ENCODE assay signal across 8 mouse cellular contexts in genomic region chr11:78164604-78164923, GRCm38 (mm10). TPM values are rescaled to one million over a fixed set of nuclear protein-coding genes. Genes with fewer than 3 reads are reported as not detected.
DNase-seq lines count a peak whose midpoint lies in the region; ATAC-seq and TF ChIP-seq lines count a peak whose summit lies in the region.

No protein-coding gene starts in this region.

- intact Hi-C loops in left cerebral cortex, postnatal 25 days (cut with DNase I), result loop anchor here (2.0 kb wide), 1 partner anchor 70 kb away; the partner anchor contains the start of gene Fam222b

- no peak for TF ChIP-seq POLR2A in liver, adult 2 months (IDR thresholded peaks at IDR 0.05; ENCODE audit: extremely low read depth, insufficient read depth, low read length)

- H3K9me3 ChIP-seq in embryonic facial prominence, embryonic 11.5 days (replicated peaks; ENCODE audit: control insufficient read depth, low read length), result no peaks in the 10 kb centered on the region
- no peaks in the 10 kb centered on the region for H3K9me3 ChIP-seq in neural tube, embryonic 13.5 days

- peak overlapping the region; percentile 99 for H3K4me3 ChIP-seq in liver, adult 2 months (ENCODE audit: insufficient read depth, low read depth, low read length)
- peak overlapping the region; percentile 100 for H3K4me3 ChIP-seq in embryonic facial prominence, embryonic 11.5 days (ENCODE audit: low read depth, low read length)
- H3K4me3 ChIP-seq in neural tube, embryonic 13.5 days, result peak overlapping the region; percentile 99

- TF ChIP-seq CTCF in liver, adult 2 months (IDR thresholded peaks at IDR 0.05; ENCODE audit: low read depth, low read length), result no peak

- H3K36me3 ChIP-seq in liver, adult 2 months (ENCODE audit: control insufficient read depth, insufficient read depth, low read length), result no peaks in the 10 kb centered on the region; the same call in none of the 2 replicates
- H3K36me3 ChIP-seq in embryonic facial prominence, embryonic 11.5 days (replicated peaks; ENCODE audit: control insufficient read depth, insufficient read depth, low read depth, low read length), result peaks cover 21% of the 10 kb centered on the region
- H3K36me3 ChIP-seq in neural tube, embryonic 13.5 days, result peaks cover 30% of the 10 kb centered on the region

- peak overlapping the region; percentile 98 for H3K27ac ChIP-seq in liver, adult 2 months (replicated peaks; ENCODE audit: insufficient read depth, low read depth, low read length)
- peak overlapping the region; percentile 98 for H3K27ac ChIP-seq in embryonic facial prominence, embryonic 11.5 days (replicated peaks; ENCODE audit: low read depth, low read length)
- H3K27ac ChIP-seq in neural tube, embryonic 13.5 days (replicated peaks), result peak overlapping the region; percentile 99

- peak overlapping the region; percentile 90 for H3K4me2 ChIP-seq in embryonic facial prominence, embryonic 11.5 days (ENCODE audit: low read depth, low read length)
- H3K4me2 ChIP-seq in neural tube, embryonic 13.5 days, result peak overlapping the region; percentile 86

- no peaks in the 10 kb centered on the region for H3K27me3 ChIP-seq in liver, adult 2 months (ENCODE audit: control insufficient read depth, insufficient read depth, low read length)
- no peaks in the 10 kb centered on the region for H3K27me3 ChIP-seq in embryonic facial prominence, embryonic 11.5 days (ENCODE audit: control insufficient read depth, insufficient read depth, low read length)
- H3K27me3 ChIP-seq in neural tube, embryonic 13.5 days, result no peaks in the 10 kb centered on the region

- ATAC-seq in embryonic facial prominence, embryonic 11.5 days (replicated peaks; ENCODE audit: insufficient number of reproducible peaks, low FRiP score, low TSS enrichment, low read depth), result no peak
- ATAC-seq in neural tube, embryonic 13.5 days (ENCODE audit: low read depth), result peak; percentile 4; the same call in 1 of the 2 replicates

- no peak for DNase-seq in liver, adult 2 months (ENCODE audit: extremely low read depth, low read depth, low spot score)
- no peak for DNase-seq in liver
- DNase-seq in embryonic facial prominence, embryonic 11.5 days (ENCODE audit: low spot score), result no peak
- peak; percentile 61 for DNase-seq in induced T-regulatory cell, adult 2 months (ENCODE audit: low read depth)
- no peak for DNase-seq in cerebellum, adult 18-20 months
- DNase-seq in gastrocnemius, postnatal 25 days, result no peak
- DNase-seq in left cerebral cortex, postnatal 25 days (ENCODE audit: low spot score in 2 of 2), result no peak

- H3K4me1 ChIP-seq in liver, adult 2 months (ENCODE audit: control insufficient read depth, insufficient read depth, low read length), result peaks cover 20% of the 10 kb centered on the region
- H3K4me1 ChIP-seq in embryonic facial prominence, embryonic 11.5 days (ENCODE audit: control insufficient read depth, insufficient read depth, low read length), result peaks cover 9% of the 10 kb centered on the region
- H3K4me1 ChIP-seq in neural tube, embryonic 13.5 days (replicated peaks), result peaks cover 46% of the 10 kb centered on the region

- H3K79me2 ChIP-seq in liver, adult 2 months (ENCODE audit: control insufficient read depth, insufficient read depth, low read length), result peaks cover 41% of the 10 kb centered on the region; the same call in 1 of the 2 replicates

- WGBS in liver, adult 2 months, result 2% methylated on average over 14 of the region's 14 CpGs
- WGBS in embryonic facial prominence, embryonic 11.5 days, result under 1% methylated on average over 14 of the region's 14 CpGs
- under 1% methylated on average over 14 of the region's 14 CpGs for WGBS in neural tube, embryonic 13.5 days

- H3K9ac ChIP-seq in liver, adult 2 months (ENCODE audit: low read depth, low read length), result peak overlapping the region; percentile 98
- peak overlapping the region; percentile 99 for H3K9ac ChIP-seq in embryonic facial prominence, embryonic 11.5 days (replicated peaks; ENCODE audit: low read length)
- peak overlapping the region; percentile 100 for H3K9ac ChIP-seq in neural tube, embryonic 13.5 days

RNA-seq across cellular contexts. Expression of gene Traf4, which starts 0.8 kb away (rescaled TPM):
- total RNA-seq in liver, adult 2 months (2014; rRNA removed), result 8.8 and 11.1 TPM in 2 replicates
- polyA plus RNA-seq in liver, adult 2 months (2012; rRNA removed), result 69.0 and 73.5 TPM in 2 replicates
- polyA plus RNA-seq in embryonic facial prominence, embryonic 11.5 days (2014; fragmentation: Nextera tagmentation; extraction: Ambion mirVana), result 84.9 and 91.8 TPM in 2 replicates
- 128 and 131 TPM in 2 replicates for polyA plus RNA-seq in neural tube, embryonic 13.5 days (2015; fragmentation: Nextera tagmentation; extraction: Ambion mirVana)
- total RNA-seq in gastrocnemius, postnatal 25 days (2021), result 1 to 10 TPM; 2.9 to 4.0 TPM
- total RNA-seq in left cerebral cortex, postnatal 25 days (2021), result 10 to 100 TPM; 11.3 to 12.5 TPM

RNA-seq across cellular contexts. Expression of gene Nek8, which starts 11.9 kb away (rescaled TPM):
- 4.1 and 5.2 TPM in 2 replicates for total RNA-seq in liver, adult 2 months (2014; rRNA removed)
- 5.2 and 7.2 TPM in 2 replicates for polyA plus RNA-seq in liver, adult 2 months (2012; rRNA removed)
- 8.6 and 8.9 TPM in 2 replicates for polyA plus RNA-seq in embryonic facial prominence, embryonic 11.5 days (2014; fragmentation: Nextera tagmentation; extraction: Ambion mirVana)
- 8.2 and 8.3 TPM in 2 replicates for polyA plus RNA-seq in neural tube, embryonic 13.5 days (2015; fragmentation: Nextera tagmentation; extraction: Ambion mirVana)
- total RNA-seq in gastrocnemius, postnatal 25 days (2021), result 1 to 10 TPM in 1 of 2 experiments, under 1 TPM in 1; 0.99 to 1.2 TPM
- 1 to 10 TPM; 3.1 to 3.2 TPM for total RNA-seq in left cerebral cortex, postnatal 25 days (2021)

RNA-seq across cellular contexts. Expression of gene Tlcd1, which starts 11.9 kb away (rescaled TPM):
- 44.8 and 50.7 TPM in 2 replicates for total RNA-seq in liver, adult 2 months (2014; rRNA removed)
- 46.6 and 61.5 TPM in 2 replicates for polyA plus RNA-seq in liver, adult 2 months (2012; rRNA removed)
- polyA plus RNA-seq in embryonic facial prominence, embryonic 11.5 days (2014; fragmentation: Nextera tagmentation; extraction: Ambion mirVana), result 8.9 and 10.9 TPM in 2 replicates
- 10.2 and 11.1 TPM in 2 replicates for polyA plus RNA-seq in neural tube, embryonic 13.5 days (2015; fragmentation: Nextera tagmentation; extraction: Ambion mirVana)
- total RNA-seq in gastrocnemius, postnatal 25 days (2021), result 1 to 10 TPM; 1.9 to 2.4 TPM
- 10 to 100 TPM; 29.2 to 30.1 TPM for total RNA-seq in left cerebral cortex, postnatal 25 days (2021)

RNA-seq across cellular contexts. Expression of gene Rpl23a, which starts 18.8 kb away (rescaled TPM):
- total RNA-seq in liver, adult 2 months (2014; rRNA removed), result 318 and 352 TPM in 2 replicates
- 88.5 and 110 TPM in 2 replicates for polyA plus RNA-seq in liver, adult 2 months (2012; rRNA removed)
- polyA plus RNA-seq in embryonic facial prominence, embryonic 11.5 days (2014; fragmentation: Nextera tagmentation; extraction: Ambion mirVana), result 1,340 and 1,370 TPM in 2 replicates
- 930 and 991 TPM in 2 replicates for polyA plus RNA-seq in neural tube, embryonic 13.5 days (2015; fragmentation: Nextera tagmentation; extraction: Ambion mirVana)
- total RNA-seq in gastrocnemius, postnatal 25 days (2021), result 100 to 1,000 TPM; 715 to 745 TPM
- 100 to 1,000 TPM; 616 to 654 TPM for total RNA-seq in left cerebral cortex, postnatal 25 days (2021)

RNA-seq across cellular contexts. Expression of gene Rab34, which starts 23.7 kb away (rescaled TPM):
- 2.6 and 2.8 TPM in 2 replicates for total RNA-seq in liver, adult 2 months (2014; rRNA removed)
- 5.2 and 5.3 TPM in 2 replicates for polyA plus RNA-seq in liver, adult 2 months (2012; rRNA removed)
- polyA plus RNA-seq in embryonic facial prominence, embryonic 11.5 days (2014; fragmentation: Nextera tagmentation; extraction: Ambion mirVana), result 139 and 140 TPM in 2 replicates
- polyA plus RNA-seq in neural tube, embryonic 13.5 days (2015; fragmentation: Nextera tagmentation; extraction: Ambion mirVana), result 58.8 and 60.3 TPM in 2 replicates
- total RNA-seq in gastrocnemius, postnatal 25 days (2021), result 1 to 10 TPM; 5.0 to 7.3 TPM
- total RNA-seq in left cerebral cortex, postnatal 25 days (2021), result 10 to 100 TPM; 20.2 to 24.8 TPM

Comparison
In these comparisons a context has a peak if more than half of its experiments do, and no peak if none do; other contexts are left out.
1. RNA of gene Tlcd1, which starts 11.9 kb away (total RNA-seq): 44.8 to 50.7 TPM in liver, adult 2 months and 29.2 to 30.1 TPM in left cerebral cortex, postnatal 25 days; 1.9 to 2.4 TPM in gastrocnemius, postnatal 25 days; every median in the first group is over 4 times any median in the second.
2. Peak in every context shown above with its lines, with median percentiles within 50 percentile points of each other: H3K27ac ChIP-seq, H3K4me3 ChIP-seq and H3K9ac ChIP-seq.